8 mouse cellular contexts compared by ENCODE assay signal in the genomic region with DNA sequence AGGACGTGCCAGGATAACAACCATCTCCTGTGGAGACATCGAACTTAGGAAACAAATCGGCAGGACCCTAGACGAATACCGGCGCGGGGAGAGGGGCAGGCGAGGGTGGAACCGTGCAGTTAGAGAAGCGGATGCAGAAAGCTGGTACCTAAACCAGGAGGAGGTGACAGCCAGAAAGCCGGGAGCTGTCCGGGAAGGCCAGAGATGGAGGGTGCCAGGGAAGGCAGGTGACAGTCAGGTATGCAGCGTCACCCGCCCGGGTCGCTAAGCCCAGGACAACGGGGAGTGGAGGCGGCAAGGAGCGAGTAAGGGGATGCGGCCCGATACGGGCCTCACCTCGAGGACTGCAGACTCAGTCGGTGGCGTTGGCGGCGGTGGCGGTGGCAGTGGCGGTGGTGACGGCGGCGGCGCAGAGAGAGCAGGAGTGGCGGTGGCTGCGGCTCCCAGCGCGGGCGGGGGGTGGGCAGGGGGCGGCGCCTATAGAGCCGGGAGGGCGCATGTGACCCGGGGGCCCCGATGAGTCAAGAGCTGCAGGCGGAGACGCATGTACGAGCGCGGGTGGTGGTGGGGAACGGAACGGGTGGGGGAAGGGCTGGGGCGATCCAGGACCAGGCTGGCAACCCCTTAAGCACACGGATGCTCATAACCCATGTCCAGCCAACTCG. TPM values are rescaled to one million over a fixed set of nuclear protein-coding genes. Genes with fewer than 3 reads are reported as not detected.
DNase-seq lines count a peak whose midpoint lies in the region; ATAC-seq and TF ChIP-seq lines count a peak whose summit lies in the region.

A gene (minus strand): TSS at position 573 of the 665 bp plus-strand sequence.

- ATAC-seq in stomach, embryonic 15.5 days (ENCODE audit: insufficient read depth, low FRiP score, low read depth) = peak; percentile 67; the same call in 1 of the 2 replicates

- WGBS in heart, adult 2 months = 1% methylated on average over 52 of the region's 54 CpGs
- WGBS in hindbrain, embryonic 10.5 days = 1% methylated on average over 54 of the region's 54 CpGs
- WGBS in midbrain, embryonic 10.5 days = under 1% methylated on average over 52 of the region's 54 CpGs
- WGBS in stomach, embryonic 15.5 days = 1% methylated on average over 52 of the region's 54 CpGs

- no peaks in the 10 kb centered on the region for H3K9me3 ChIP-seq in hindbrain, embryonic 10.5 days
- no peaks in the 10 kb centered on the region for H3K9me3 ChIP-seq in midbrain, embryonic 10.5 days (replicated peaks)
- H3K9me3 ChIP-seq in stomach, embryonic 15.5 days = no peaks in the 10 kb centered on the region

- H3K27ac ChIP-seq in heart, adult 2 months = peak within 1 kb of the TSS; percentile 33; the same call in 1 of the 2 replicates
- H3K27ac ChIP-seq in embryonic fibroblast, embryonic 13.5 days (ENCODE audit: insufficient read depth, low read length) = peak within 1 kb of the TSS; percentile 21; the same call in 1 of the 2 replicates
- peak within 1 kb of the TSS; percentile 82 for H3K27ac ChIP-seq in hindbrain, embryonic 10.5 days
- peak within 1 kb of the TSS; percentile 81 for H3K27ac ChIP-seq in midbrain, embryonic 10.5 days (replicated peaks)
- no peak within 1 kb of the TSS for H3K27ac ChIP-seq in stomach, embryonic 15.5 days

- peak within 1 kb of the TSS; percentile 95 for H3K4me2 ChIP-seq in stomach, embryonic 15.5 days

- intact Hi-C loops in heart, adult 2 months (cut with DNase I) = no loop called here
- intact Hi-C loops in heart, postnatal 25 days (cut with DNase I) = no loop called here
- intact Hi-C loops in left cerebral cortex, postnatal 10 days (cut with DNase I) = no loop called here

- no peak for TF ChIP-seq EP300 in heart, adult 2 months (IDR thresholded peaks at IDR 0.05; ENCODE audit: insufficient read depth, low read depth, low read length)

- peaks cover 3% of the 10 kb centered on the region; the same call in 1 of the 2 replicates for H3K27me3 ChIP-seq in heart, adult 2 months (ENCODE audit: control insufficient read depth, insufficient read depth, low read length)
- peaks cover 74% of the 10 kb centered on the region for H3K27me3 ChIP-seq in hindbrain, embryonic 10.5 days (ENCODE audit: insufficient read depth, poor library complexity, severe bottlenecking)
- H3K27me3 ChIP-seq in midbrain, embryonic 10.5 days (ENCODE audit: low read depth, poor library complexity, severe bottlenecking) = peaks cover 78% of the 10 kb centered on the region
- H3K27me3 ChIP-seq in stomach, embryonic 15.5 days (replicated peaks) = peaks cover 7% of the 10 kb centered on the region; the same call in 1 of the 2 replicates

- peak within 1 kb of the TSS; percentile 51 for H3K4me3 ChIP-seq in heart, adult 2 months
- H3K4me3 ChIP-seq in embryonic fibroblast, embryonic 13.5 days (ENCODE audit: insufficient read depth, low read length) = peak within 1 kb of the TSS; percentile 93
- peak within 1 kb of the TSS; percentile 65 for H3K4me3 ChIP-seq in hindbrain, embryonic 10.5 days
- peak within 1 kb of the TSS; percentile 58 for H3K4me3 ChIP-seq in midbrain, embryonic 10.5 days
- H3K4me3 ChIP-seq in stomach, embryonic 15.5 days (replicated peaks) = peak within 1 kb of the TSS; percentile 56

- no peaks in the 10 kb centered on the region for H3K36me3 ChIP-seq in heart, adult 2 months (ENCODE audit: control insufficient read depth, insufficient read depth, low read length)
- H3K36me3 ChIP-seq in hindbrain, embryonic 10.5 days = no peaks in the 10 kb centered on the region
- no peaks in the 10 kb centered on the region for H3K36me3 ChIP-seq in midbrain, embryonic 10.5 days
- no peaks in the 10 kb centered on the region for H3K36me3 ChIP-seq in stomach, embryonic 15.5 days

- TF ChIP-seq POLR2A in heart, adult 2 months (IDR thresholded peaks at IDR 0.05; ENCODE audit: insufficient read depth, low read depth, low read length) = no peak
- peak; percentile 57 for TF ChIP-seq POLR2A in embryonic fibroblast, embryonic 13.5 days (IDR thresholded peaks at IDR 0.05; ENCODE audit: low read depth, low read length)

- peak; percentile 47 to 51 for DNase-seq in heart, adult 2 months
- DNase-seq in heart, postnatal 25 days (ENCODE audit: low spot score) = no peak
- no peak for DNase-seq in adrenal gland, postnatal 4 days (ENCODE audit: low spot score in 2 of 2)
- peak; percentile 60 for DNase-seq in hindbrain, embryonic 10.5 days (ENCODE audit: low spot score)
- DNase-seq in left cerebral cortex, postnatal 10 days (ENCODE audit: extremely low spot score in 1 of 2, low spot score in 2 of 2) = peak; percentile 63 to 88
- peak; percentile 70 for DNase-seq in midbrain, embryonic 10.5 days (ENCODE audit: low spot score)

- H3K9ac ChIP-seq in heart, adult 2 months (ENCODE audit: low read depth, low read length) = peak within 1 kb of the TSS; percentile 74
- peak within 1 kb of the TSS; percentile 43 for H3K9ac ChIP-seq in stomach, embryonic 15.5 days

- TF ChIP-seq CTCF in heart, adult 2 months (IDR thresholded peaks at IDR 0.05) = no peak
- TF ChIP-seq CTCF in embryonic fibroblast, embryonic 13.5 days (IDR thresholded peaks at IDR 0.05; ENCODE audit: borderline replicate concordance, insufficient read depth, low read length) = no peak

- no peaks in the 10 kb centered on the region for H3K79me2 ChIP-seq in heart, adult 2 months (replicated peaks; ENCODE audit: control insufficient read depth, insufficient read depth, low read length)

- no peaks in the 10 kb centered on the region for H3K4me1 ChIP-seq in heart, adult 2 months (ENCODE audit: control insufficient read depth, insufficient read depth, low read length)
- peaks cover 6% of the 10 kb centered on the region for H3K4me1 ChIP-seq in embryonic fibroblast, embryonic 13.5 days (ENCODE audit: control insufficient read depth, insufficient read depth, low read length)
- peaks cover 43% of the 10 kb centered on the region for H3K4me1 ChIP-seq in hindbrain, embryonic 10.5 days (replicated peaks)
- peaks cover 40% of the 10 kb centered on the region for H3K4me1 ChIP-seq in midbrain, embryonic 10.5 days
- peaks cover 18% of the 10 kb centered on the region for H3K4me1 ChIP-seq in stomach, embryonic 15.5 days

RNA-seq across cellular contexts. Expression of the gene that starts here (rescaled TPM):
- 1 to 10 TPM; 2.4 to 2.7 TPM for total RNA-seq in heart, adult 2 months (2021)
- polyA plus RNA-seq in heart, adult 2 months (2012; rRNA removed) = 2.4 and 2.7 TPM in 2 replicates
- total RNA-seq in heart, postnatal 25 days (2021) = 1 to 10 TPM; 1.9 to 3.3 TPM
- 10 to 100 TPM; 17.9 to 28.3 TPM for total RNA-seq in adrenal gland, postnatal 4 days (2021)
- 17.5 and 24.1 TPM in 2 replicates for polyA plus RNA-seq in embryonic fibroblast, embryonic 13.5 days (2011; ENCODE audit: insufficient read length, low read depth, missing spikeins)
- 3.4 and 5.4 TPM in 2 replicates for polyA plus RNA-seq in hindbrain, embryonic 10.5 days (2016; fragmentation: Nextera tagmentation; extraction: Ambion mirVana)
- total RNA-seq in left cerebral cortex, postnatal 10 days (2021) = 100 to 1,000 TPM; 466 to 486 TPM
- polyA plus RNA-seq in midbrain, embryonic 10.5 days (2016; fragmentation: Nextera tagmentation; extraction: Ambion mirVana) = 4.6 and 6.5 TPM in 2 replicates
- polyA plus RNA-seq in stomach, embryonic 15.5 days (2015; fragmentation: Nextera tagmentation; extraction: Ambion mirVana) = 5.3 and 6.9 TPM in 2 replicates

Comparison
In these comparisons a context has a peak if more than half of its experiments do, and no peak if none do; other contexts are left out.
1. RNA of the gene that starts here (total RNA-seq): 466 to 486 TPM in left cerebral cortex, postnatal 10 days; 17.9 to 28.3 TPM in adrenal gland, postnatal 4 days, 1.9 to 3.3 TPM in heart, postnatal 25 days and 2.4 to 2.7 TPM in heart, adult 2 months; every median in the first group is over 10 times any median in the second.
2. DNase-seq: peak in heart, adult 2 months (2 of 2), hindbrain, embryonic 10.5 days (single experiment), left cerebral cortex, postnatal 10 days (2 of 2) and midbrain, embryonic 10.5 days (single experiment); none in heart, postnatal 25 days (single experiment) and adrenal gland, postnatal 4 days (0 of 2).
3. Peak in every context shown above with its lines, with median percentiles within 50 percentile points of each other: H3K4me3 ChIP-seq.